Mouse (Mus musculus) MEL (cell line): ENCODE measurements around the gene Zfp512b. TPM values are rescaled to one million over a fixed set of nuclear protein-coding genes. Genes with fewer than 3 reads are reported as not detected.

Experiments
- DNase-seq: peaks from one replicate; pipeline ENCODE4 v3.0.0; 2011; ENCODE audit warnings: low read depth, low spot score
- H3K27ac ChIP-seq: 2 replicates; pipeline ENCODE4 v1.5.1; 2012; ENCODE audit warnings: low read depth, mild to moderate bottlenecking, control low read depth, low read length, moderate library complexity; ENCODE audit not compliant: control insufficient read depth
- H3K27me3 ChIP-seq, 2 experiments: fragments of 150-350 bp in 1 of 2; sonication (generic) in 1 of 2; 2 replicates each; pipeline ENCODE4 v1.6.1; 2012; ENCODE audit warnings: low read length in 2 of 2, mild to moderate bottlenecking in 2 of 2, improper control_type of control experiment in 1 of 2, moderate library complexity in 1 of 2; ENCODE audit not compliant: insufficient read depth in 2 of 2, control insufficient read depth in 1 of 2
- H3K36me3 ChIP-seq, 2 experiments: 2 replicates each; pipeline ENCODE4 v1.6.1; 2012 to 2014; ENCODE audit warnings: low read length in 2 of 2, improper control_type of control experiment in 1 of 2, inconsistent platforms in 1 of 2, mild to moderate bottlenecking in 1 of 2; ENCODE audit not compliant: insufficient read depth in 2 of 2, control insufficient read depth in 1 of 2
- H3K4me1 ChIP-seq, 2 experiments: fragments of 150-350 bp in 1 of 2; sonication (generic) in 1 of 2; 2 replicates each; pipeline ENCODE4 v1.6.1; 2012; ENCODE audit warnings: low read length in 2 of 2, improper control_type of control experiment in 1 of 2, mild to moderate bottlenecking in 1 of 2; ENCODE audit not compliant: insufficient read depth in 2 of 2, control insufficient read depth in 1 of 2
- H3K4me3 ChIP-seq, 2 experiments: fragments of 150-350 bp in 1 of 2; sonication (generic) in 1 of 2; 2 replicates each; pipeline ENCODE4 v1.5.1; 2012; ENCODE audit warnings: low read depth in 2 of 2, low read length in 2 of 2, mild to moderate bottlenecking in 2 of 2, moderate library complexity in 2 of 2, control low read depth in 1 of 2, improper control_type of control experiment in 1 of 2; ENCODE audit not compliant: control insufficient read depth in 1 of 2, insufficient read depth in 1 of 2
- H3K79me2 ChIP-seq: 2 replicates; pipeline ENCODE4 v1.6.1; 2012; ENCODE audit warnings: mild to moderate bottlenecking, low read length, moderate library complexity; ENCODE audit not compliant: control insufficient read depth, poor library complexity, insufficient read depth
- H3K9ac ChIP-seq: 2 replicates; pipeline ENCODE4 v1.6.1; 2012; ENCODE audit warnings: low read depth, mild to moderate bottlenecking, control low read depth, low read length, moderate library complexity; ENCODE audit not compliant: control insufficient read depth, poor library complexity, severe bottlenecking
- H3K9me3 ChIP-seq: fragments of 150-350 bp; sonication (generic); replicated peaks from 2 replicates; pipeline ENCODE4 v1.6.1; 2012; ENCODE audit warnings: mild to moderate bottlenecking, low read length, improper control_type of control experiment, moderate library complexity; ENCODE audit not compliant: insufficient read depth
- BHLHE40 ChIP-seq: IDR thresholded peaks from 2 replicates; pipeline ENCODE4 v1.6.1; 2012; ENCODE audit warnings: low read depth, mild to moderate bottlenecking, inconsistent platforms, low read length, improper control_type of control experiment, borderline replicate concordance
- CHD1 ChIP-seq: IDR thresholded peaks from 2 replicates; pipeline ENCODE4 v1.6.1; 2012; ENCODE audit warnings: low read depth, mild to moderate bottlenecking, inconsistent platforms, low read length, improper control_type of control experiment
- CHD2 ChIP-seq: IDR thresholded peaks from 2 replicates; pipeline ENCODE4 v1.6.1; 2011; ENCODE audit warnings: low read length, improper control_type of control experiment
- CTCF ChIP-seq, 3 experiments: IDR thresholded peaks in 2 of 3; conservative IDR thresholded peaks in 1 of 3; 2 replicates each; pipeline ENCODE4 v1.5.1; 2011 to 2012; ENCODE audit warnings: low read length in 3 of 3, low read depth in 2 of 3, mild to moderate bottlenecking in 2 of 3, improper control_type of control experiment in 1 of 3, inconsistent platforms in 1 of 3, mixed read lengths in 1 of 3, moderate library complexity in 1 of 3; ENCODE audit not compliant: control insufficient read depth in 1 of 3, insufficient read depth in 1 of 3, poor library complexity in 1 of 3, severe bottlenecking in 1 of 3
- EP300 ChIP-seq, 2 experiments: IDR thresholded peaks; 2 replicates each; pipeline ENCODE4 v1.6.1; 2011; ENCODE audit warnings: improper control_type of control experiment in 2 of 2, low read length in 2 of 2, low read depth in 1 of 2, mild to moderate bottlenecking in 1 of 2
- KAT2A ChIP-seq: conservative IDR thresholded peaks from 2 replicates; pipeline ENCODE4 v1.6.1; 2012; ENCODE audit warnings: low read depth, low read length, improper control_type of control experiment, inconsistent platforms
- MAFK ChIP-seq: IDR thresholded peaks from 2 replicates; pipeline ENCODE4 v1.6.1; 2011; ENCODE audit warnings: low read depth, mild to moderate bottlenecking, low read length, improper control_type of control experiment, borderline replicate concordance
- MAX ChIP-seq: IDR thresholded peaks from 2 replicates; pipeline ENCODE4 v1.6.1; 2011; ENCODE audit warnings: low read length, improper control_type of control experiment
- MAZ ChIP-seq: IDR thresholded peaks from 2 replicates; pipeline ENCODE4 v1.6.1; 2012; ENCODE audit warnings: low read depth, mild to moderate bottlenecking, inconsistent platforms, low read length, improper control_type of control experiment
- MEF2A ChIP-seq: IDR thresholded peaks from 2 replicates; pipeline ENCODE4 v1.6.1; 2014; ENCODE audit warnings: low read depth, mild to moderate bottlenecking, inconsistent platforms, low read length, improper control_type of control experiment; ENCODE audit not compliant: poor library complexity, insufficient replicate concordance, severe bottlenecking; ENCODE audit errors: extremely low read depth
- MXI1 ChIP-seq: IDR thresholded peaks from 2 replicates; pipeline ENCODE4 v1.6.1; 2011; ENCODE audit warnings: mild to moderate bottlenecking, low read depth, low read length, improper control_type of control experiment
- MYB ChIP-seq: IDR thresholded peaks from 2 replicates; pipeline ENCODE4 v1.6.1; 2011; ENCODE audit warnings: mild to moderate bottlenecking, low read depth, low read length, improper control_type of control experiment
- MYC ChIP-seq: IDR thresholded peaks from 2 replicates; pipeline ENCODE4 v1.6.1; 2011; ENCODE audit warnings: low read depth, mild to moderate bottlenecking, low read length, improper control_type of control experiment, moderate library complexity
- NELFE ChIP-seq: IDR thresholded peaks from 2 replicates; pipeline ENCODE4 v1.6.1; 2011; ENCODE audit warnings: low read depth, low read length, improper control_type of control experiment
- POLR2A ChIP-seq, 2 experiments: IDR thresholded peaks; 2 replicates each; pipeline ENCODE4 v1.6.1; 2011 to 2012; ENCODE audit warnings: low read length in 2 of 2, mild to moderate bottlenecking in 2 of 2, control low read depth in 1 of 2, improper control_type of control experiment in 1 of 2, low read depth in 1 of 2, moderate library complexity in 1 of 2; ENCODE audit not compliant: control insufficient read depth in 1 of 2, insufficient read depth in 1 of 2, poor library complexity in 1 of 2
- POLR2AphosphoS2 ChIP-seq: IDR thresholded peaks from 2 replicates; pipeline ENCODE4 v1.6.1; 2011; ENCODE audit warnings: low read length, improper control_type of control experiment
- RAD21 ChIP-seq: IDR thresholded peaks from 2 replicates; pipeline ENCODE4 v1.6.1; 2011; ENCODE audit warnings: mild to moderate bottlenecking, low read depth, low read length, improper control_type of control experiment
- RCOR1 ChIP-seq: IDR thresholded peaks from 2 replicates; pipeline ENCODE4 v1.6.1; 2012; ENCODE audit warnings: low read depth, mild to moderate bottlenecking, inconsistent platforms, low read length, improper control_type of control experiment
- SIN3A ChIP-seq: IDR thresholded peaks from 2 replicates; pipeline ENCODE4 v1.6.1; 2012; ENCODE audit warnings: low read length, improper control_type of control experiment, inconsistent platforms
- SMC3 ChIP-seq: IDR thresholded peaks from 2 replicates; pipeline ENCODE4 v1.6.1; 2011; ENCODE audit warnings: low read depth, low read length, improper control_type of control experiment
- TCF12 ChIP-seq: IDR thresholded peaks from 2 replicates; pipeline ENCODE4 v1.6.1; 2014; ENCODE audit warnings: low read depth, mild to moderate bottlenecking, inconsistent platforms, low read length, improper control_type of control experiment, moderate library complexity
- UBTF ChIP-seq: IDR thresholded peaks from 2 replicates; pipeline ENCODE4 v1.6.1; 2012; ENCODE audit warnings: low read depth, mild to moderate bottlenecking, inconsistent platforms, low read length, improper control_type of control experiment, moderate library complexity, borderline replicate concordance; ENCODE audit not compliant: insufficient read depth
- USF2 ChIP-seq, 2 experiments: IDR thresholded peaks; 2 replicates each; pipeline ENCODE4 v1.6.1; 2011 to 2012; ENCODE audit warnings: improper control_type of control experiment in 2 of 2, low read length in 2 of 2, borderline replicate concordance in 1 of 2, inconsistent platforms in 1 of 2, low read depth in 1 of 2, mild to moderate bottlenecking in 1 of 2; ENCODE audit not compliant: insufficient read depth in 1 of 2
- ZC3H11A ChIP-seq: IDR thresholded peaks from 2 replicates; pipeline ENCODE4 v1.6.1; 2012; ENCODE audit warnings: low read depth, mild to moderate bottlenecking, inconsistent platforms, low read length, improper control_type of control experiment
- ZMIZ1 ChIP-seq: IDR thresholded peaks from 2 replicates; pipeline ENCODE4 v1.6.1; 2012; ENCODE audit warnings: low read depth, mild to moderate bottlenecking, inconsistent platforms, low read length, improper control_type of control experiment, moderate library complexity
- ZNF384 ChIP-seq: IDR thresholded peaks from 2 replicates; pipeline ENCODE4 v1.6.1; 2012; ENCODE audit warnings: low read depth, mild to moderate bottlenecking, inconsistent platforms, low read length, improper control_type of control experiment
- polyA plus RNA-seq, 2 experiments: library from polyadenylated mRNA; stranded (reverse) in 1 of 2; unstranded in 1 of 2; fragments of >175 nt in 1 of 2; fragments of >200 nt in 1 of 2; gene quantifications; 2 replicates each; pipeline versions ENCODE4 v1.2.1 to v1.2.4; 2012; ENCODE audit warnings: low replicate concordance in 2 of 2, low read depth in 1 of 2; ENCODE audit not compliant: insufficient read length in 2 of 2, insufficient read depth in 1 of 2, missing spikeins in 1 of 2
- total RNA-seq: library from RNA; depleted of rRNA; stranded (reverse); fragments of 300-350 nt; gene quantifications from 2 replicates; pipeline ENCODE4 v1.2.3, GENCODE M21; 2012

The Zfp512b gene
- total and polyA plus RNA-seq, 3 experiments: 15.5 to 37.6 TPM; not detected in 1

- Histone ChIP-seq H3K27me3 (no peaks in the 10 kb centered on the region), H3K36me3 (peaks cover 0 to 12% of the 10 kb centered on the region in 2 experiments; a peak in 2 of 4 replicates), H3K27ac (no peak overlapping the region), H3K9ac (no peak overlapping the region), H3K79me2 (peaks cover 14% of the 10 kb centered on the region), H3K4me3 (no peak overlapping the region), H3K9me3 (no peaks in the 10 kb centered on the region), H3K4me1 (peaks cover 5 to 34% of the 10 kb centered on the region in 2 experiments)
- no peak for TF ChIP-seq UBTF
- TF ChIP-seq USF2 (IDR thresholded peaks at IDR 0.05; ENCODE audit: borderline replicate concordance in 1 of 2, insufficient read depth in 1 of 2, low read depth in 1 of 2, low read length in 2 of 2): no peak
- peak; percentile 71 to 86 (median 83) for TF ChIP-seq CTCF (IDR thresholded peaks at IDR 0.05 in 2 of 3, conservative IDR thresholded peaks at IDR 0.05 in 1 of 3; ENCODE audit: control insufficient read depth in 1 of 3, insufficient read depth in 1 of 3, low read depth in 2 of 3, low read length in 3 of 3, poor library complexity in 1 of 3, severe bottlenecking in 1 of 3)
- no peak for TF ChIP-seq MXI1
- TF ChIP-seq MYB: no peak
- no peak for TF ChIP-seq RCOR1
- no peak for TF ChIP-seq MYC
- no peak for TF ChIP-seq EP300 (IDR thresholded peaks at IDR 0.05; ENCODE audit: low read depth in 1 of 2, low read length in 2 of 2)
- TF ChIP-seq TCF12: no peak
- no peak for TF ChIP-seq CHD1
- peak; percentile 71 for TF ChIP-seq ZNF384
- no peak for TF ChIP-seq CHD2
- no peak for TF ChIP-seq POLR2AphosphoS2
- TF ChIP-seq RAD21: peak; percentile 86
- TF ChIP-seq NELFE: no peak
- 0 out of 2 replicates have a peak, but pooled peaks have one; percentile 35 for TF ChIP-seq SIN3A
- TF ChIP-seq SMC3: peak; percentile 74
- TF ChIP-seq KAT2A: no peak
- no peak for TF ChIP-seq MAX
- TF ChIP-seq ZC3H11A: peak; percentile 64
- peak; percentile 66 for DNase-seq
Observed at GRCm38 (mm10) chr2:181594946-181595696, 2.5 kb upstream of the Zfp512b start.

GRCm38 (mm10) chr2:181593937-181594336 lies 1.3 kb upstream of the Zfp512b start:
- peaks cover 0 to 12% of the 10 kb centered on the region in 2 experiments; a peak in 2 of 4 replicates for H3K36me3 ChIP-seq
- no peaks in the 10 kb centered on the region for H3K9me3 ChIP-seq
- no peak overlapping the region; a peak in 1 of 4 replicates for H3K4me3 ChIP-seq
- DNase-seq: no peak
- H3K27ac ChIP-seq: peak overlapping the region; percentile 90; the same call in 1 of the 2 replicates
- TF ChIP-seq KAT2A: no peak
- no peak for TF ChIP-seq MEF2A
- TF ChIP-seq POLR2A (IDR thresholded peaks at IDR 0.05; ENCODE audit: control insufficient read depth in 1 of 2, insufficient read depth in 1 of 2, low read depth in 1 of 2, low read length in 2 of 2, poor library complexity in 1 of 2): no peak
- no peak for TF ChIP-seq ZMIZ1
- TF ChIP-seq MAZ: no peak
- TF ChIP-seq BHLHE40: no peak
- TF ChIP-seq MAFK: no peak
- peaks cover 14% of the 10 kb centered on the region for H3K79me2 ChIP-seq
- H3K4me1 ChIP-seq: peaks cover 3 to 27% of the 10 kb centered on the region in 2 experiments
- no peak overlapping the region for H3K9ac ChIP-seq
- H3K27me3 ChIP-seq: no peaks in the 10 kb centered on the region
